Mouse (Mus musculus) heart, adult 2 months (tissue): ENCODE measurements around the gene Sox21.

Experiments used
- CTCF ChIP-seq: fragments of 200-600 bp; IDR thresholded peaks from 2 replicates; pipeline ENCODE4 v1.8.1; 2022; ENCODE audit warnings: antibody characterized with exemption, mild to moderate bottlenecking, moderate library complexity
- EP300 ChIP-seq: fragments of 200-500 bp; IDR thresholded peaks from 2 replicates; pipeline ENCODE4 v1.6.1; 2011; ENCODE audit warnings: low read depth, low read length, control low read depth; ENCODE audit not compliant: insufficient read depth
- POLR2A ChIP-seq: fragments of 200-500 bp; IDR thresholded peaks from 2 replicates; pipeline ENCODE4 v1.6.1; 2011; ENCODE audit warnings: mild to moderate bottlenecking, low read depth, low read length, control low read depth; ENCODE audit not compliant: insufficient read depth

DNA sequence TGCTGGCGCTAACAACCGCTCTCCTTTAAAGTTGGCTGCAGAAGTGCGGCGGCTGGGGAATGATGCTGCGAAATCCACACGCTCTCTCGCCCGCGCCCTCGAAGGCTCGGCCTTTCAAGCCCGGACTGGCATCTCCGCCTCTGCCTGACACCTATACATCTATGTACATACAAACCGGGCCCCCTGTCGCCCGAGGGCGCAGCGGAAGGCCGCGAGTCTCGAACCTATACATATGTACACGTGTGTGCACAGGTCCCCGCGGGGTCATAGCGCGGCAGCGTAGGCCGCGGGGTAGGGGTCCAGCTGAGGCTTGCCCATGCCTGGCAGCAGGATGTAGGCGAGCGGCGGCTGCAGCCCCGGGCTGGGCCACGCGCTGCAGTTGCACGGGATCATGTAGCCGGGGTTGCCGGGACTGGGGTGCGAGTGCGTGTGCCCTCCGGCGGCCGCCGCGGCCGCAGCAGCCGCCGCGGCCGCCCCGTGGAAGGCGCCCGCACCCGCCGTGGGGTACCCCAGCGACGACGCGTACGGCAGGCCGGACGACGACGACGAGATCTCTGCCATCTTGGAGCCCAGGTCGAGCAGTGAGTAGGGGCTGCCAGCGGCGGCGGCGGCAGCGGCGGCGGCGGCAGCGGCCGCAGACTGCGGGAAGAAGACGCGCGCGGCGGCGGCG, 2.2 kb downstream of the Sox21 start:
- TF ChIP-seq CTCF (no peak), EP300 (no peak), POLR2A (no peak)
